Mouse (Mus musculus) spleen, adult 2 months (tissue): Measurements from ENCODE around the gene Ndufv1.

Source experiments
- CTCF ChIP-seq: fragments of 200-500 bp; IDR thresholded peaks from 2 replicates; pipeline ENCODE4 v1.5.1; 2011; ENCODE audit warnings: mild to moderate bottlenecking, inconsistent platforms; ENCODE audit not compliant: insufficient read depth, insufficient read length, insufficient replicate concordance; ENCODE audit errors: extremely low read depth
- POLR2A ChIP-seq: fragments of 200-500 bp; IDR thresholded peaks from 2 replicates; pipeline ENCODE4 v1.6.1; 2011; ENCODE audit warnings: low read depth, low read length, inconsistent platforms

GRCm38 (mm10) chr19:3996106-3996505, 16.5 kb downstream of the Ndufv1 start:
- no peak for TF ChIP-seq CTCF
- no peak for TF ChIP-seq POLR2A
